Mouse (Mus musculus): ENCODE results near the gene Polr2h.
A peak's percentile ranks its signal among the peaks of the same experiment; 100 is the strongest.

The Polr2h gene

GRCm38 (mm10) chr16:20701729-20702521 is 15.5 kb upstream of the Polr2h start:
- DNase-seq (ENCODE audit: low read depth, low spot score) = no peak

GRCm38 (mm10) chr16:20702522-20702893 is 15.0 kb upstream of the Polr2h start:
- peak; percentile 71 for DNase-seq (ENCODE audit: low read depth, low spot score)

GRCm38 (mm10) chr16:20703071-20703470 is 14.4 kb upstream of the Polr2h start:
- no peak for DNase-seq (ENCODE audit: low read depth, low spot score)

GRCm38 (mm10) chr16:20703699-20704400 is 13.6 kb upstream of the Polr2h start:
- no peak for DNase-seq (ENCODE audit: low read depth, low spot score)

GRCm38 (mm10) chr16:20705786-20706185 is 11.7 kb upstream of the Polr2h start:
- no peak for DNase-seq (ENCODE audit: low read depth, low spot score)

GRCm38 (mm10) chr16:20706407-20707055 is 10.9 kb upstream of the Polr2h start:
- DNase-seq (ENCODE audit: low read depth, low spot score) = no peak

- DNase-seq (ENCODE audit: low read depth, low spot score) = no peak
Observed at GRCm38 (mm10) chr16:20708220-20708938, 9.1 kb upstream of the Polr2h start.

GRCm38 (mm10) chr16:20708939-20709734 is 8.3 kb upstream of the Polr2h start:
- no peak for DNase-seq (ENCODE audit: low read depth, low spot score)

- no peak for DNase-seq (ENCODE audit: low read depth, low spot score)
Observed at GRCm38 (mm10) chr16:20710370-20710769, 7.1 kb upstream of the Polr2h start.

GRCm38 (mm10) chr16:20710810-20711209 is 6.7 kb upstream of the Polr2h start:
- DNase-seq (ENCODE audit: low read depth, low spot score) = no peak

- DNase-seq (ENCODE audit: low read depth, low spot score) = no peak
Observed at GRCm38 (mm10) chr16:20712190-20712589, 5.3 kb upstream of the Polr2h start.

- no peak for DNase-seq (ENCODE audit: low read depth, low spot score)
Observed at GRCm38 (mm10) chr16:20712889-20713288, 4.6 kb upstream of the Polr2h start.

- no peak for DNase-seq (ENCODE audit: low read depth, low spot score)
Observed at GRCm38 (mm10) chr16:20714307-20715080, 3.0 kb upstream of the Polr2h start.

GRCm38 (mm10) chr16:20715161-20715560 is 2.3 kb upstream of the Polr2h start:
- no peak for DNase-seq (ENCODE audit: low read depth, low spot score)

- no peak for DNase-seq (ENCODE audit: low read depth, low spot score)
Observed at GRCm38 (mm10) chr16:20715566-20715965, 1.9 kb upstream of the Polr2h start.

GRCm38 (mm10) chr16:20715976-20716840 is 1.3 kb upstream of the Polr2h start:
- DNase-seq (ENCODE audit: low read depth, low spot score) = peak; percentile 78

- no peak for DNase-seq (ENCODE audit: low read depth, low spot score)
Observed at GRCm38 (mm10) chr16:20716841-20717180, 654 bp upstream of the Polr2h start.

GRCm38 (mm10) chr16:20717978-20718670 is 659 bp downstream of the Polr2h start:
- DNase-seq (ENCODE audit: low read depth, low spot score) = no peak

GRCm38 (mm10) chr16:20721808-20722207 is 4.3 kb downstream of the Polr2h start:
- no peak for DNase-seq (ENCODE audit: low read depth, low spot score)
